Mouse (Mus musculus) hindbrain, embryonic 12.5 days (tissue): ENCODE measurements at regions not wholly inside any gene's neighbourhood (a gene's known extent, or its start where the extent isn't known, plus 50 kb on each side); places are given as distances from the start of the nearest gene placed in this dataset.
A peak's percentile ranks its signal among the peaks of the same experiment; 100 is the strongest.

Source experiments
- ATAC-seq: fragments of 200-750 bp; cut with Nextera tagmentation; 2 replicates; pipeline ENCODE4 v1.8.0; 2017; ENCODE audit warnings: moderate TSS enrichment; ENCODE audit not compliant: low FRiP score
- H3K27ac ChIP-seq: fragments of 300-500 bp; sonication (generic); 2 replicates; pipeline ENCODE4 v1.5.1; 2016; ENCODE audit warnings: mild to moderate bottlenecking
- H3K27me3 ChIP-seq: fragments of 300-500 bp; sonication (generic); 2 replicates; pipeline ENCODE4 v1.6.1; 2016; ENCODE audit warnings: mild to moderate bottlenecking
- H3K36me3 ChIP-seq: fragments of 300-500 bp; sonication (generic); 2 replicates; pipeline ENCODE4 v1.6.1; 2016; ENCODE audit warnings: mild to moderate bottlenecking
- H3K4me1 ChIP-seq: fragments of 300-500 bp; sonication (generic); 2 replicates; pipeline ENCODE4 v1.6.1; 2016
- H3K4me2 ChIP-seq: fragments of 300-500 bp; sonication (generic); replicated peaks from 2 replicates; pipeline ENCODE4 v1.6.1; 2016; ENCODE audit warnings: mild to moderate bottlenecking
- H3K4me3 ChIP-seq: fragments of 300-500 bp; sonication (generic); 2 replicates; pipeline ENCODE4 v1.5.1; 2016; ENCODE audit warnings: mild to moderate bottlenecking
- H3K9ac ChIP-seq: fragments of 300-500 bp; sonication (generic); 2 replicates; pipeline ENCODE4 v1.6.1; 2016; ENCODE audit warnings: mild to moderate bottlenecking, moderate library complexity
- H3K9me3 ChIP-seq: fragments of 300-500 bp; sonication (generic); replicated peaks from 2 replicates; pipeline ENCODE4 v1.6.1; 2016; ENCODE audit warnings: mild to moderate bottlenecking
- WGBS: fragments of 180-500 bp; shearing (Covaris S2); methylation state at CpG from one replicate; pipeline ENCODE4 v1.1.7; 2016; 5-methylcytosine and 5-hydroxymethylcytosine counted together

- Histone ChIP-seq H3K9me3 (no peaks in the 10 kb centered on the region), H3K36me3 (no peaks in the 10 kb centered on the region), H3K27me3 (no peaks in the 10 kb centered on the region), H3K4me2 (no peak overlapping the region), H3K4me1 (peaks cover 31% of the 10 kb centered on the region), H3K4me3 (no peak overlapping the region), H3K27ac (no peak overlapping the region), H3K9ac (no peak overlapping the region)
- no peak for ATAC-seq
- WGBS: 82% methylated on average over 5 of the region's 5 CpGs
Measured at GRCm38 (mm10) chr4:142411792-142412191, 172.6 kb upstream of the Kazn start.

GRCm38 (mm10) chr4:142410596-142411573 lies 171.7 kb upstream of the Kazn start:
- Histone ChIP-seq H3K4me2 (no peak overlapping the region), H3K4me1 (peaks cover 31% of the 10 kb centered on the region), H3K9me3 (no peaks in the 10 kb centered on the region), H3K36me3 (no peaks in the 10 kb centered on the region), H3K27me3 (no peaks in the 10 kb centered on the region), H3K27ac (no peak overlapping the region), H3K4me3 (no peak overlapping the region), H3K9ac (no peak overlapping the region)
- ATAC-seq: no peak; the same call in 1 of the 2 replicates
- 83% methylated on average over 26 of the region's 26 CpGs for WGBS

- Histone ChIP-seq H3K36me3 (0 out of 2 replicates have a peak, but pooled peaks cover 4% of the 10 kb centered on the region), H3K27me3 (no peaks in the 10 kb centered on the region), H3K4me1 (no peaks in the 10 kb centered on the region), H3K9ac (no peak overlapping the region), H3K4me2 (no peak overlapping the region), H3K27ac (no peak overlapping the region), H3K4me3 (no peak overlapping the region), H3K9me3 (no peaks in the 10 kb centered on the region)
- ATAC-seq: no peak
- 75% methylated on average over 7 of the region's 7 CpGs for WGBS
Measured at GRCm38 (mm10) chr4:142397858-142398257, 158.7 kb upstream of the Kazn start.

- Histone ChIP-seq H3K4me1 (0 out of 2 replicates have a peak, but pooled peaks cover 3% of the 10 kb centered on the region), H3K9me3 (no peaks in the 10 kb centered on the region), H3K4me3 (no peak overlapping the region), H3K27ac (no peak overlapping the region), H3K36me3 (0 out of 2 replicates have a peak, but pooled peaks cover 4% of the 10 kb centered on the region), H3K9ac (no peak overlapping the region), H3K4me2 (no peak overlapping the region), H3K27me3 (no peaks in the 10 kb centered on the region)
- no peak for ATAC-seq
- WGBS: 50% methylated on average over 2 of the region's 2 CpGs
Measured at GRCm38 (mm10) chr4:142392924-142393323, 153.7 kb upstream of the Kazn start.

- 88% methylated on average over 21 of the region's 21 CpGs for WGBS
- no peaks in the 10 kb centered on the region for H3K9me3 ChIP-seq
- no peak overlapping the region for H3K9ac ChIP-seq
- no peaks in the 10 kb centered on the region for H3K27me3 ChIP-seq
- no peak for ATAC-seq
- no peak overlapping the region for H3K27ac ChIP-seq
- H3K4me2 ChIP-seq: no peak overlapping the region
- H3K4me3 ChIP-seq: no peak overlapping the region
- H3K4me1 ChIP-seq: 0 out of 2 replicates have a peak, but pooled peaks cover 3% of the 10 kb centered on the region
- 0 out of 2 replicates have a peak, but pooled peaks cover 4% of the 10 kb centered on the region for H3K36me3 ChIP-seq
Measured at GRCm38 (mm10) chr4:142390531-142391195, 151.5 kb upstream of the Kazn start.

GRCm38 (mm10) chr4:142388476-142388875 lies 149.3 kb upstream of the Kazn start:
- H3K9ac ChIP-seq: no peak overlapping the region
- H3K36me3 ChIP-seq: no peaks in the 10 kb centered on the region
- 77% methylated on average over 6 of the region's 6 CpGs for WGBS
- H3K9me3 ChIP-seq: no peaks in the 10 kb centered on the region
- ATAC-seq: no peak
- no peak overlapping the region for H3K4me3 ChIP-seq
- H3K27ac ChIP-seq: no peak overlapping the region
- H3K27me3 ChIP-seq: no peaks in the 10 kb centered on the region
- H3K4me2 ChIP-seq: no peak overlapping the region
- 0 out of 2 replicates have a peak, but pooled peaks cover 3% of the 10 kb centered on the region for H3K4me1 ChIP-seq

DNA sequence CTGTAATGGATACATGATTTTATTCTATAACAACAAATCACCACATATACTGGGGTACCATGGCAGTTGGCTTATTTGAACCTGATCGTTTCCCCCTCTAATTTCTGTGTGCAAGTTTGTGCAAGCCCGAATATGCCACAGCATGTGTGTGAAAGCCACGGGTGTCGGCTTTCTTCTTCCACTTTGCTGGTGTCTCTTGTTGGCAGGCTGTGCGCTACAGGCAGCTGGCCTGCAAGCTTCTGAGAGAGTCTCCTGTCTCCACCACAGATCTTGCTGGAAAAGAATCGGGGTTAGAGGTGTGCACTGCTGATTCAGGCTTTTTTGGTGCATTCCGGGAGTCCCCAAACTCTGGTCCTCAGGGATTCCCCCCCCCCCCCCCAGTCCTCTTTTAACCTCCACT lies 142.0 kb upstream of the Kazn start:
- Histone ChIP-seq H3K9me3 (no peaks in the 10 kb centered on the region), H3K36me3 (no peaks in the 10 kb centered on the region), H3K4me3 (no peak overlapping the region), H3K27me3 (no peaks in the 10 kb centered on the region), H3K4me2 (no peak overlapping the region), H3K4me1 (peaks cover 23% of the 10 kb centered on the region), H3K9ac (no peak overlapping the region), H3K27ac (no peak overlapping the region)
- no peak for ATAC-seq
- 66% methylated on average over 7 of the region's 7 CpGs for WGBS

DNA sequence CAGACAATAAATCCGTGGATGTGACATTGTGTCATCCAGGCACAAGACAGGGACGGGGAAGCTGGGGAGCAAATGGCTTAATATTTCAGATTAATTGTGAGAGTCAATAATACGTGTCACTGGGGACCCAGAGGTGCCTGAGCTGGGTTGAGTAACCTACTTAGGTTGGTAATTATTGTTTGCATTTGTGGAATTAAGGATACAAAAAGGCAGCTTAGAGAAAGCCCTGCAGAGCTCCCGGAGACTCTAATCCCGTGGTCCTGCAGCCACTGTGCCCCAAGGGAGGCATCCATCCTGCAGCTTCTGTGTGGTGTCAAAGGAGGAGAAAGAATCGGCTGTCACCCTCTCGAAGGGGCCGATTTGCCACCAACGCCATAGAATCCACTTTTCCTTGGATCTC lies 139.3 kb upstream of the Kazn start:
- 0 out of 2 replicates have a peak, but pooled peaks have one; percentile 42 for ATAC-seq
- Histone ChIP-seq H3K27ac (peak overlapping the region; percentile 55), H3K4me2 (no peak overlapping the region)

DNA sequence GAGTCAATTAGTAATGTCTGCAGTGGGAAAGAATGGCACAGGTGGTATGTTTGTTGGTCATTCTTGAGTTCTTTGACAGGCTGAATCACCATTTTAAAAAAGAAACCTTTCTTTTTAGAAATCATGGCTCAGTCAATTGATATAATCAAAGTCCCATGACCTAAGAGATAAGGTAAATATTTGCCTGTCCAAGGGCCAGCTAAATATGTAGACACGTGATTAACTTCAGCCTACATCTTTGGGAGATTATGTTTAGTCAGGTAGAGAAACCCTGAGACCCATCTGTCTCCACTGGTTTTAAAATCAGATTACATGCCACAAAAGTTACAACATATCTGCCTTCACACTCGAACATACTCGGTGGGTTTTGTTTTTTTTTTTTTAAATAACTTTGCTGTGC lies 128.6 kb upstream of the Kazn start:
- peaks cover 4% of the 10 kb centered on the region; the same call in 1 of the 2 replicates for H3K9me3 ChIP-seq
- no peak overlapping the region for H3K4me3 ChIP-seq
- no peak overlapping the region for H3K27ac ChIP-seq
- H3K4me1 ChIP-seq: 0 out of 2 replicates have a peak, but pooled peaks cover 2% of the 10 kb centered on the region
- no peak overlapping the region for H3K9ac ChIP-seq
- H3K4me2 ChIP-seq: no peak overlapping the region
- no peaks in the 10 kb centered on the region for H3K36me3 ChIP-seq
- H3K27me3 ChIP-seq: no peaks in the 10 kb centered on the region
- WGBS: 89% methylated on average over 3 of the region's 3 CpGs
- no peak for ATAC-seq

More for the DNA sequence above, 139.3 kb upstream of the Kazn start:
- Histone ChIP-seq H3K27me3 (no peaks in the 10 kb centered on the region), H3K4me3 (no peak overlapping the region), H3K9ac (no peak overlapping the region), H3K9me3 (no peaks in the 10 kb centered on the region), H3K36me3 (no peaks in the 10 kb centered on the region), H3K4me1 (peaks cover 23% of the 10 kb centered on the region)
- 36% methylated on average over 9 of the region's 9 CpGs for WGBS

DNA sequence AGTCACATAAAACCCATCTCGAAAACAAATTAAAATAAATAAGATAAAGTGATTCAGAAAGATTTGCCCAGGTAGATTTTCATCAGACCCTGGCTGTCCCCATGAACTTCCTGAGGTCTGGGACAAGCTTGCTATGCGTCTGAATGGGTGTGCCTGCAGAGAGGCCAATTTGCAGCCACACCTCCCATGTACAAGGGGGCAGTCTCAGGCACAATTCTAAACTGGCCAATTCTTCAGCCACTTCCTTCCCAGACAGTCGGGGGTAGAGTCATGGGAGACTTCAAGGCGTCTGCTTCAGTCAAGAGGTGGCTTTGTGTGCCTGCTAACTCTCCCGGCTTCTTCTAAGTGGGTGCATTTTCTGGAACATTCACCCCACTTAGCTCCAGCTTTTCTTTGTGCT lies 122.9 kb upstream of the Kazn start:
- WGBS: 59% methylated on average over 5 of the region's 5 CpGs
- H3K36me3 ChIP-seq: no peaks in the 10 kb centered on the region
- H3K27ac ChIP-seq: no peak overlapping the region
- no peak overlapping the region for H3K4me3 ChIP-seq
- no peaks in the 10 kb centered on the region for H3K27me3 ChIP-seq
- H3K9ac ChIP-seq: no peak overlapping the region
- ATAC-seq: no peak
- H3K4me1 ChIP-seq: no peaks in the 10 kb centered on the region; the same call in 1 of the 2 replicates
- H3K9me3 ChIP-seq: peaks cover 4% of the 10 kb centered on the region; the same call in 1 of the 2 replicates
- H3K4me2 ChIP-seq: no peak overlapping the region

GRCm38 (mm10) chr4:142358866-142359265 lies 119.7 kb upstream of the Kazn start:
- Histone ChIP-seq H3K36me3 (no peaks in the 10 kb centered on the region), H3K4me3 (no peak overlapping the region), H3K9ac (no peak overlapping the region), H3K4me2 (no peak overlapping the region), H3K4me1 (no peaks in the 10 kb centered on the region; the same call in 1 of the 2 replicates), H3K27me3 (no peaks in the 10 kb centered on the region), H3K9me3 (no peaks in the 10 kb centered on the region), H3K27ac (no peak overlapping the region)
- no peak for ATAC-seq
- 65% methylated on average over 13 of the region's 13 CpGs for WGBS

GRCm38 (mm10) chr4:142355387-142355786 lies 116.2 kb upstream of the Kazn start:
- Histone ChIP-seq H3K36me3 (no peaks in the 10 kb centered on the region), H3K27ac (no peak overlapping the region), H3K9me3 (no peaks in the 10 kb centered on the region), H3K4me1 (no peaks in the 10 kb centered on the region; the same call in 1 of the 2 replicates), H3K4me3 (no peak overlapping the region), H3K4me2 (no peak overlapping the region), H3K27me3 (no peaks in the 10 kb centered on the region), H3K9ac (no peak overlapping the region)
- peak; percentile 40; the same call in 1 of the 2 replicates for ATAC-seq
- 83% methylated on average over 8 of the region's 8 CpGs for WGBS
